Mouse (Mus musculus) liver, postnatal 0 days (tissue): ENCODE data around the gene Dazl. TPM values are rescaled to one million over a fixed set of nuclear protein-coding genes. Genes with fewer than 3 reads are reported as not detected.
A peak's percentile ranks its signal among the peaks of the same experiment; 100 is the strongest.

Experiments used
- ATAC-seq: fragments of 200-750 bp; cut with Nextera tagmentation; 2 replicates; pipeline ENCODE4 v1.8.0; 2017; ENCODE audit warnings: mild to moderate bottlenecking, moderate library complexity
- DNase-seq: peaks from one replicate; pipeline ENCODE4 v3.0.0-alpha.2; 2016
- H3K27ac ChIP-seq: fragments of 300-500 bp; sonication (generic); 2 replicates; pipeline ENCODE4 v1.5.1; 2014; ENCODE audit warnings: antibody characterized with exemption, moderate library complexity, mild to moderate bottlenecking, low read depth
- H3K27me3 ChIP-seq: fragments of 300-500 bp; sonication (generic); 2 replicates; pipeline ENCODE4 v1.6.1; 2014; ENCODE audit warnings: low read length, control low read depth, mixed read lengths; ENCODE audit not compliant: insufficient read depth
- H3K36me3 ChIP-seq: fragments of 300-500 bp; sonication (generic); replicated peaks from 2 replicates; pipeline ENCODE4 v1.6.1; 2014; ENCODE audit warnings: mild to moderate bottlenecking, control low read depth, low read length, moderate library complexity, mixed read lengths; ENCODE audit not compliant: insufficient read depth
- H3K4me1 ChIP-seq: fragments of 300-500 bp; sonication (generic); 2 replicates; pipeline ENCODE4 v1.6.1; 2014; ENCODE audit warnings: antibody characterized with exemption, mild to moderate bottlenecking, control low read depth; ENCODE audit not compliant: insufficient read depth
- H3K4me2 ChIP-seq: fragments of 300-500 bp; sonication (generic); 2 replicates; pipeline ENCODE4 v1.6.1; 2014; ENCODE audit warnings: low read depth, mild to moderate bottlenecking, low read length, moderate library complexity, mixed read lengths
- H3K4me3 ChIP-seq: fragments of 300-500 bp; sonication (generic); 2 replicates; pipeline ENCODE4 v1.5.1; 2014; ENCODE audit warnings: low read depth, low read length
- H3K9ac ChIP-seq: fragments of 300-500 bp; sonication (generic); replicated peaks from 2 replicates; pipeline ENCODE4 v1.6.1; 2014; ENCODE audit warnings: mild to moderate bottlenecking, moderate library complexity
- H3K9me3 ChIP-seq: fragments of 300-500 bp; sonication (generic); 2 replicates; pipeline ENCODE4 v1.6.1; 2016; ENCODE audit warnings: mild to moderate bottlenecking, control low read depth, low read length, mixed read lengths
- CTCF ChIP-seq: sonication (generic); IDR thresholded peaks from 2 replicates; pipeline ENCODE4 v1.5.1; 2016; ENCODE audit warnings: antibody characterized with exemption, low read depth
- EP300 ChIP-seq: IDR thresholded peaks from 2 replicates; pipeline ENCODE4 v1.6.1; 2016; ENCODE audit warnings: antibody characterized with exemption, low read depth, mild to moderate bottlenecking
- WGBS: fragments of 180-500 bp; shearing (Covaris S2); extraction: QIAGEN DNeasy Blood & Tissue Kit; methylation state at CpG from one replicate; pipeline ENCODE4 v1.1.7; 2014; ENCODE audit not compliant: insufficient replicate concordance; 5-methylcytosine and 5-hydroxymethylcytosine counted together
- polyA plus RNA-seq: library from polyadenylated mRNA; unstranded; fragments of >200 nt; fragmentation: Nextera tagmentation; extraction: Ambion mirVana; gene quantifications from 2 replicates; pipeline ENCODE4 v1.2.1, GENCODE M21; 2015

Dazl gene
- polyA plus RNA-seq, 1 experiment from 2014 or later, result not detected

DNA sequence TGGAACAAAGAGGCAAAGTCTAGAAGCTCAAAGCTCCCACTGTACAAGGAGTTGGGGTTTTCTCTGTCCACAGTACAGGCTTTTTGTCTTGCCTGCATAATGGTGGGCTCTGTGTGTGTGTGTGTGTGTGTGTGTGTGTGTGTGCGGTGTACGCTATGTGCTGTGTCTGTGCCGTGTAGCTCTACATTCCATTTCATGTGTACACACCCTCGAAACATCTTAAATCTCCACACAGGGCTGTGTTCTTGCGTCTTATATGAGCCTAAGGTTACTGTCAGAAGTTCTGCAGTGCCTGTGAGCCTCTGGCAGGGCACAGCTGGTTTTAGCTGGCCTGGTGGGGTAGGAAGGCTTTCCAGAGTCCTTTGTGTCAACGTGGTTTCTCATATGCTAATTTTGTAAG lies 46.8 kb downstream of the Dazl start:
- no peak for TF ChIP-seq CTCF
- H3K4me3 ChIP-seq, result no peak overlapping the region

DNA sequence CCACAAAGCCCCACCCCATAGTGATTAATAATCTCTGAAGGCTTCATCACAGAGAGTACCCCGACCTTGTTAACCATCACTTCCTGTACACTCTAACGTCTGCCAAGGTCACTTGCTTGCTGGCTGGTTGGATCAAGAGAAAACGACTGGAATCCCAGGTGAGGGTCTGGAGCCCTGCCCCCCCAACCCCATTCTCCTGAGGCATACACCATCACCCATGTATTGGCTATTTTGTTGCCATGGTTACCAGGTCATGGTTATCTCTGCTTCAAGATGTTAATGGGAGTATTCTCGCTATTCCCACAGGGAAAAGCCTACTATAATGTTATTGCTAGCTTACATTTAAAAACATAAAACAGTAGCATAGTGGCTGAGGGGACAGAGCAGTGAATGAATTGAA lies 48.8 kb downstream of the Dazl start:
- TF ChIP-seq CTCF, result no peak
- TF ChIP-seq EP300, result no peak
- no peak for ATAC-seq

More for the DNA sequence above, 46.8 kb downstream of the Dazl start:
- no peak for ATAC-seq
- Histone ChIP-seq H3K9ac (no peak overlapping the region), H3K27ac (no peak overlapping the region), H3K36me3 (no peaks in the 10 kb centered on the region), H3K4me1 (no peaks in the 10 kb centered on the region), H3K27me3 (no peaks in the 10 kb centered on the region), H3K4me2 (no peak overlapping the region), H3K9me3 (no peaks in the 10 kb centered on the region)
- no peak for DNase-seq
- WGBS, result 86% methylated on average over 6 of the region's 6 CpGs

DNA sequence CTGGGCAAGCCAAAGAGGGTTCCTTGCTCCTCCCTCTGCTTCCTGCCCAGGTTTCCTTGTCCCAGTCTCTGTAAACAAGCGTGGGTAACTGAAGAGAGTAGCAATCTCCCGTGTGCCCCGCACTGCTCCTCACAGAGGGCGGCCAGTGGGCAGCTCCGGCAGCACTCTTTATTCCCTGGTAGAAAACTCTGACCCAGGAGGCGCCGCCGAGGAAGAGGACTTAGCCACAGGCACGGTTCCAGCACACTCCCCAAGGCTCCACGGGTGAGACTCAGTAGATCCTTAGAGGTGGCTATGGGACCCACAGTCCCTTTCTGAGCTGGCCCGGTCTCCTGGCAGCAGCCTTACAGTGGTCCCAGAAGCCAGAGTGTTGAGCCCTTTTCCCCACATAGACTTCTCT lies 50.1 kb downstream of the Dazl start:
- Histone ChIP-seq H3K9me3 (no peaks in the 10 kb centered on the region), H3K36me3 (no peaks in the 10 kb centered on the region), H3K4me1 (no peaks in the 10 kb centered on the region), H3K4me2 (no peak overlapping the region), H3K27me3 (no peaks in the 10 kb centered on the region), H3K4me3 (no peak overlapping the region), H3K9ac (no peak overlapping the region), H3K27ac (no peak overlapping the region)
- TF ChIP-seq EP300 (no peak), CTCF (no peak)
- peak; percentile 11 for DNase-seq
- ATAC-seq, result no peak
- WGBS, result 72% methylated on average over 11 of the region's 11 CpGs

More for the DNA sequence above, 48.8 kb downstream of the Dazl start:
- WGBS, result 48% methylated on average over 4 of the region's 4 CpGs
- no peaks in the 10 kb centered on the region for H3K4me1 ChIP-seq
- no peaks in the 10 kb centered on the region for H3K27me3 ChIP-seq
- no peaks in the 10 kb centered on the region for H3K9me3 ChIP-seq
- no peak for DNase-seq
- H3K9ac ChIP-seq, result no peak overlapping the region
- H3K4me2 ChIP-seq, result no peak overlapping the region
- no peak overlapping the region for H3K27ac ChIP-seq
- H3K4me3 ChIP-seq, result no peak overlapping the region
- H3K36me3 ChIP-seq, result no peaks in the 10 kb centered on the region

DNA sequence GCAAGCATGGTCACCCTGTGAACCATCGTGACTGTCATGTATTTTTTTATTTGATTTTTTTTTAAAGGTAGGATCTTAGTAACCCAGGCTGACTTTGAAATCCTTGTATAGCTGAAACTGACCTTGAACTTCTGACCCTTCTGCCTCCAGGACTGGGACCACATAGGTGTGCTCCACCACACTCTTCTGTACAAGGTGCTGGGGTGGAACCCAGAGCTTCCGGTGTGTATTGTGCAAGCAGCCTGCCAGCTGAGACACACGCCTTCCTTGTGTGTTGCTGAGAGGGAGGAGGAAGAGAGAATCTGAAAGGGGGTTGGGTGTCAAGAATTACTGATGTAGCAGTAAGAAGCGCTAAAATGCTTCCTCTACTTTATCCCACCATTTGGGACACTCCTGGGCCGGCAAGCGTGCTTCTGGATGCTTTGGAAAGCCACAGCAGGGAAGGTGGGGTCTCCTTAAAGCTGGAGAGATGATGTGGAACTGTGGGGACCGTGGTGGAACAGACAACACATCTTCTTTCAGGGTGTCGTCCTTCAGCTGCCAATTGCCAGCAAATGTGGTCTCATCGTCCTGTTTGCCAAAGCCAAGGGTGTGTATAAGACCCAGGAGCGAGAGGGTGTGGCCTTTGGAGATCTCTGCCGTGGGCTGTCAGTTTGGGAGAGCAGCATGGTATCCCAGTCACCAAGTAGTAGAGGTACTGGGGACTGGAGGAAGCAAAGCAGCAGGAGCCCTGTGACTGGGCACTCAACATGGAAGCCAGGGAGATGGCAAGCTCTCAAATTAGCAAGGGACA lies 55.4 kb downstream of the Dazl start:
- H3K36me3 ChIP-seq, result no peaks in the 10 kb centered on the region
- no peak overlapping the region for H3K4me3 ChIP-seq
- no peaks in the 10 kb centered on the region for H3K27me3 ChIP-seq
- ATAC-seq, result no peak
- 49% methylated on average over 11 of the region's 11 CpGs for WGBS
- no peak for TF ChIP-seq CTCF
- H3K4me1 ChIP-seq, result no peaks in the 10 kb centered on the region
- no peak overlapping the region for H3K4me2 ChIP-seq
- H3K27ac ChIP-seq, result no peak overlapping the region
- no peaks in the 10 kb centered on the region for H3K9me3 ChIP-seq
- H3K9ac ChIP-seq, result no peak overlapping the region
- DNase-seq, result peak; percentile 8

DNA sequence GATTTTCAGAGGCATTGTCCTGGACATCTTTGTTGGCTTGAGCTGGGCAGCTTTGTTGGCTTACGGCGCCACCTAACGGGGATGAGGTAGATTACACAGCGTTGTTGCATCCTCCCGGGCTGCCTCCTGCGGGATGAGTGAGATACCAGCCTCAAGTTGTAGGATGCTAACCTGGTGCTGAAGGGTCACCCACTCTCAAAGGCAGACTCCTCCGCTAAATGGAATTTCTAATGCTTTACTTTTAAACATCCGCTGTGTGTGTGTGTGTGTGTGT lies 56.1 kb downstream of the Dazl start:
- WGBS, result 6% methylated on average over 8 of the region's 8 CpGs
- ATAC-seq, result no peak

DNA sequence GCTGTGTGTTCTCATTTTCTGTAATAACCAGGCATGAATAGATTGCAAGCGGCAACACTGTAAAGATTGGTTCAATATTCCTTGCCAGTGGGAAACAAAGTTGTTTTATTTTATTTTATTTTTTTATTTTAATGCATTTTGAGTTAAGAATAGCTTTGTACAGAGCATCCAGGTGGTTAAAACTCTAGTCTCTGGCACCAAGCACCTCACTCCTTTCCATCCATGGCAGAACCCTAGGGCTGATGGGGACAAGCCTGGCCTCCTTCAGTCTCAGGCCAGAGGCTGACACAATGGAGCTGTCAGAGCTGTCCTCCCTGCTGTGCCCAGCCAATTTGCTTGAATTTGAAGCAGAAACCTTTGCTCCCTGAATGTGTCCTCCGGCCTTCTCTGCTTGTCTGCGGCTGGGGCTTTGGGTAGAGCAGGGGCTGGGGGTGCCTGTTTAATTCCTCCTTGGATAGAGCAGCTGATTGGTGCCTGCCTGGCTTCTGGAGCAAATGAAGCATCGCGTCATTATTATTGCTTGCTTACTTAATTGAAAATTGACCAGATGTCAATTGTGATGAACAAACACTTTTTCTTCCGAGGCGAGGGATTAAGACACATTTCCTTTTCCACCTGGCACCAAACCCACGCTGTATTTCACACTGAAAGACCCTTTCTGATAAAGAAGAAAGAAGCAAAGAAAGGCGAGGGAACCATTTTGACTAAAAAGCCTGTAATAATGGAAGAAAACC lies 56.6 kb downstream of the Dazl start:
- no peaks in the 10 kb centered on the region for H3K27me3 ChIP-seq
- no peak overlapping the region for H3K4me2 ChIP-seq
- TF ChIP-seq CTCF (no peak), EP300 (no peak)
- peak; percentile 8 for DNase-seq
- H3K4me1 ChIP-seq, result no peaks in the 10 kb centered on the region
- H3K9ac ChIP-seq, result no peak overlapping the region
- H3K36me3 ChIP-seq, result no peaks in the 10 kb centered on the region
- no peak for ATAC-seq
- H3K9me3 ChIP-seq, result no peaks in the 10 kb centered on the region
- 58% methylated on average over 9 of the region's 9 CpGs for WGBS
- no peak overlapping the region for H3K27ac ChIP-seq
- H3K4me3 ChIP-seq, result no peak overlapping the region

More for the DNA sequence above, 56.1 kb downstream of the Dazl start:
- Histone ChIP-seq H3K4me2 (no peak overlapping the region), H3K4me1 (no peaks in the 10 kb centered on the region), H3K4me3 (no peak overlapping the region), H3K27ac (no peak overlapping the region), H3K27me3 (no peaks in the 10 kb centered on the region), H3K9ac (no peak overlapping the region), H3K9me3 (no peaks in the 10 kb centered on the region), H3K36me3 (no peaks in the 10 kb centered on the region)
- peak; percentile 83 for DNase-seq
- no peak for TF ChIP-seq EP300
- peak; percentile 96 for TF ChIP-seq CTCF
